Mouse (Mus musculus): Measurements from ENCODE around the gene H2al1g. TPM values are rescaled to one million over a fixed set of nuclear protein-coding genes. Genes with fewer than 3 reads are reported as not detected.
"Not testable (repeated sequence)": the region's sequence is repeated elsewhere in the genome, so short reads cannot be mapped to it uniquely, and the experiment has no call there.

The H2al1g gene
- not detected in 2 replicates for polyA plus RNA-seq (2015; fragmentation: Nextera tagmentation; extraction: Ambion mirVana)

- not testable (repeated sequence) for H3K27ac ChIP-seq (replicated peaks); H3K9ac ChIP-seq (replicated peaks); H3K9me3 ChIP-seq; H3K36me3 ChIP-seq; ATAC-seq (replicated peaks); H3K4me3 ChIP-seq; H3K4me2 ChIP-seq (replicated peaks); H3K27me3 ChIP-seq; H3K4me1 ChIP-seq
- no CpG with 5 or more reads among the region's 3 CpGs for WGBS
Observed at GRCm38 (mm10) chrX:11317956-11318355, at the start of gene H2al1g. Gene H2al1g (plus strand): TSS chrX:11318256.

- ATAC-seq (replicated peaks): peak; percentile 76
- no peaks in the 10 kb centered on the region for H3K27me3 ChIP-seq
- H3K27ac ChIP-seq (replicated peaks): no peak overlapping the region
- H3K36me3 ChIP-seq: no peaks in the 10 kb centered on the region
- no peaks in the 10 kb centered on the region for H3K9me3 ChIP-seq
- no peak overlapping the region for H3K9ac ChIP-seq (replicated peaks)
- WGBS: 71% methylated on average over 3 of the region's 3 CpGs
- H3K4me2 ChIP-seq (replicated peaks): no peak overlapping the region
- H3K4me3 ChIP-seq: no peak overlapping the region
- peaks cover 5% of the 10 kb centered on the region; the same call in 1 of the 2 replicates for H3K4me1 ChIP-seq
Observed at GRCm38 (mm10) chrX:11269074-11269473, 49.0 kb upstream of the H2al1g start.

GRCm38 (mm10) chrX:11273190-11273589 is 44.9 kb upstream of the H2al1g start:
- H3K4me3 ChIP-seq: no peak overlapping the region
- no peak overlapping the region for H3K27ac ChIP-seq (replicated peaks)
- no peak overlapping the region for H3K4me2 ChIP-seq (replicated peaks)
- H3K36me3 ChIP-seq: no peaks in the 10 kb centered on the region
- H3K9ac ChIP-seq (replicated peaks): no peak overlapping the region
- H3K9me3 ChIP-seq: no peaks in the 10 kb centered on the region
- ATAC-seq (replicated peaks): no peak
- H3K27me3 ChIP-seq: no peaks in the 10 kb centered on the region
- WGBS: 86% methylated on average over 3 of the region's 3 CpGs
- no peaks in the 10 kb centered on the region for H3K4me1 ChIP-seq

GRCm38 (mm10) chrX:11277083-11277482 is 41.0 kb upstream of the H2al1g start:
- no peak for ATAC-seq (replicated peaks)
- WGBS: 58% methylated on average over 6 of the region's 6 CpGs
- H3K4me1 ChIP-seq: no peaks in the 10 kb centered on the region
- H3K27me3 ChIP-seq: no peaks in the 10 kb centered on the region
- no peak overlapping the region for H3K4me3 ChIP-seq
- H3K36me3 ChIP-seq: no peaks in the 10 kb centered on the region
- H3K9ac ChIP-seq (replicated peaks): no peak overlapping the region
- H3K27ac ChIP-seq (replicated peaks): no peak overlapping the region
- no peak overlapping the region for H3K4me2 ChIP-seq (replicated peaks)
- no peaks in the 10 kb centered on the region for H3K9me3 ChIP-seq

GRCm38 (mm10) chrX:11280741-11281140 is 37.3 kb upstream of the H2al1g start:
- WGBS: 78% methylated on average over 2 of the region's 2 CpGs
- ATAC-seq (replicated peaks): no peak
- no peaks in the 10 kb centered on the region for H3K27me3 ChIP-seq
- H3K27ac ChIP-seq (replicated peaks): no peak overlapping the region
- H3K9me3 ChIP-seq: no peaks in the 10 kb centered on the region
- H3K4me2 ChIP-seq (replicated peaks): no peak overlapping the region
- no peak overlapping the region for H3K9ac ChIP-seq (replicated peaks)
- no peak overlapping the region for H3K4me3 ChIP-seq
- H3K4me1 ChIP-seq: no peaks in the 10 kb centered on the region
- no peaks in the 10 kb centered on the region for H3K36me3 ChIP-seq

DNA sequence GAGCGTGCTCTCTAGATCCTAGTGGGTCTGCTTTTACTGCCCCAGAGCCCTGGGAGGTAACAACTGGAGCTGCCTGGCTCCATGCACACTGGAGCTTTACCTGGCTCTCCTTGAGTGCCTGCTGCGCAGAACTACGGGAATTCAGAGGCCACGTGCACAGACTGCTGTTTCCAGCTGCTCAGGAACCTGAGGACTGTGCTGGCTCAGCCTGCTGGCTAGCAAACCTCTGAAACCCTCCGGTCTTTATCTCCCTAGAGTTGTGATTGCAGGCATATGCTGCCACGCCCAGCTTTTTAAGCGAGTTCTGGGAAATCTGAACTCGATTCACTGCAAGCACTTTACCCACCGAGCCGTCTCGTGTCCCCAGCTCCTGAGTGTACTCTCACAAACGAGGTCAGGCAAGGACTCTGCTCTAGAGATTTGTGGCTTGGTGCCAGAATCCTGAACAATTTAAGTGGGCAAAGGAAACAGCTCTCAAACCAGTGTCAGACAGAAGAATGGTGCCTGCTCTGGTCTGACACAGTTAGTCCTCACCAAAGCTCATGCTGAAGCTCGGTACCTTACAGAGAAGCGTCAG is 29.7 kb upstream of the H2al1g start:
- no peaks in the 10 kb centered on the region for H3K27me3 ChIP-seq
- no peaks in the 10 kb centered on the region for H3K36me3 ChIP-seq
- ATAC-seq (replicated peaks): no peak
- 74% methylated on average over 14 of the region's 14 CpGs for WGBS
- H3K4me2 ChIP-seq (replicated peaks): no peak overlapping the region
- H3K4me3 ChIP-seq: no peak overlapping the region
- H3K27ac ChIP-seq (replicated peaks): no peak overlapping the region
- H3K9me3 ChIP-seq: no peaks in the 10 kb centered on the region
- H3K9ac ChIP-seq (replicated peaks): no peak overlapping the region
- H3K4me1 ChIP-seq: no peaks in the 10 kb centered on the region

GRCm38 (mm10) chrX:11289244-11289643 is 28.8 kb upstream of the H2al1g start:
- H3K4me3 ChIP-seq: no peak overlapping the region
- no peaks in the 10 kb centered on the region for H3K27me3 ChIP-seq
- no peaks in the 10 kb centered on the region for H3K36me3 ChIP-seq
- no peaks in the 10 kb centered on the region for H3K4me1 ChIP-seq
- no peak overlapping the region for H3K27ac ChIP-seq (replicated peaks)
- no peak for ATAC-seq (replicated peaks)
- WGBS: 36% methylated on average over 4 of the region's 4 CpGs
- no peaks in the 10 kb centered on the region for H3K9me3 ChIP-seq
- H3K4me2 ChIP-seq (replicated peaks): no peak overlapping the region
- no peak overlapping the region for H3K9ac ChIP-seq (replicated peaks)

DNA sequence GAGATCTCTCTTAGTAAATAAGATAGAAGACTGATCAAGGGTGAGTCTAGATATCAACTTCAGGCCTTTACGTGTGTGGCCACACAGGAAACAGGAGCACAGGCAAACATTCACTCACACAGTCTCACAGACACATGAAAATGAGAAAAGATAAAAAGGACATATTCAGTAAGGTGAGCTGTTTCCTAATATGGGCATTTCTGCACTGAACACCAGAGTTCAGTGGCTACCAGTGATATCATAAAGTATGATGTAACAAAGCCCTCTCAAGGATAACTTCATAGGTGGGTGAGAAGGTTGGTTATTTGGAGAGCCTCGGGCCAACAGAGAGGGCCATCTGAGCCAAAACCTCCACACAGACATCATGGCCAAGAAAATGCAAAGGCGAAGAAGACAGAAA is 19.1 kb upstream of the H2al1g start, which contains the start of gene H2al1a:
H2al1a (plus strand) TSS at position 301 of the 400 bp plus-strand sequence.
- H3K27me3 ChIP-seq; H3K27ac ChIP-seq (replicated peaks); H3K4me1 ChIP-seq; H3K4me3 ChIP-seq; H3K36me3 ChIP-seq; ATAC-seq (replicated peaks); H3K4me2 ChIP-seq (replicated peaks); H3K9me3 ChIP-seq; H3K9ac ChIP-seq (replicated peaks): not testable (repeated sequence)
- WGBS: no CpG with 5 or more reads among the region's 3 CpGs

DNA sequence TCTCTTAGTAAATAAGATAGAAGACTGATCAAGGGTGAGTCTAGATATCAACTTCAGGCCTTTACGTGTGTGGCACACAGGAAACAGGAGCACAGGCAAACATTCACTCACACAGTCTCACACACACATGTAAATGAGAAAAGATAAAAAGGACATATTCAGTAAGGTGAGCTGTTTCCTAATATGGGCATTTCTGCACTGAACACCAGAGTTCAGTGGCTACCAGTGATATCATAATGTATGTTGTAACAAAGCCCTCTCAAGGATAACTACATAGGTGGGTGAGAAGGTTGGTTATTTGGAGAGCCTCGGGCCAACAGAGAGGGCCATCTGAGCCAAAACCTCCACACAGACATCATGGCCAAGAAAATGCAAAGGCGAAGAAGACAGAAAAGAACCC is 15.9 kb upstream of the H2al1g start, which contains the start of gene H2al1b:
H2al1b (plus strand) TSS at position 301 of the 400 bp plus-strand sequence.
- WGBS: 94% methylated on average over 1 of the region's 3 CpGs
- not testable (repeated sequence) for H3K9me3 ChIP-seq; H3K4me2 ChIP-seq (replicated peaks); H3K27me3 ChIP-seq; H3K36me3 ChIP-seq; H3K9ac ChIP-seq (replicated peaks); H3K4me3 ChIP-seq; ATAC-seq (replicated peaks); H3K4me1 ChIP-seq; H3K27ac ChIP-seq (replicated peaks)

DNA sequence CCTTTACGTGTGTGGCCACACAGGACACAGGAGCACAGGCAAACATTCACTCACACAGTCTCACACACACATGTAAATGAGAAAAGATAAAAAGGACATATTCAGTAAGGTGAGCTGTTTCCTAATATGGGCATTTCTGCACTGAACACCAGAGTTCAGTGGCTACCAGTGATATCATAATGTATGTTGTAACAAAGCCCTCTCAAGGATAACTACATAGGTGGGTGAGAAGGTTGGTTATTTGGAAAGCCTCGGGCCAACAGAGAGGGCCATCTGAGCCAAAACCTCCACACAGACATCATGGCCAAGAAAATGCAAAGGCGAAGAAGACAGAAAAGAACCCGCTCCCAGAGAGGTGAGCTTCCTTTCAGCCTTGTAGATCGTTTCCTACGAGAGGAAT is 12.7 kb upstream of the H2al1g start, which contains the start of gene H2al1c:
H2al1c (plus strand) TSS at position 301 of the 400 bp plus-strand sequence.
- H3K4me2 ChIP-seq (replicated peaks); H3K9ac ChIP-seq (replicated peaks); H3K4me1 ChIP-seq; ATAC-seq (replicated peaks); H3K27me3 ChIP-seq; H3K9me3 ChIP-seq; H3K4me3 ChIP-seq; H3K36me3 ChIP-seq; H3K27ac ChIP-seq (replicated peaks): not testable (repeated sequence)
- WGBS: 100% methylated on average over 1 of the region's 6 CpGs

GRCm38 (mm10) chrX:11308524-11308923 is 9.5 kb upstream of the H2al1g start, which contains the start of gene H2al1d:
Gene H2al1d (plus strand): TSS chrX:11308824.
- WGBS: no CpG with 5 or more reads among the region's 6 CpGs
- H3K4me3 ChIP-seq; H3K36me3 ChIP-seq; H3K27me3 ChIP-seq; H3K4me2 ChIP-seq (replicated peaks); H3K9me3 ChIP-seq; H3K9ac ChIP-seq (replicated peaks); ATAC-seq (replicated peaks); H3K4me1 ChIP-seq; H3K27ac ChIP-seq (replicated peaks): not testable (repeated sequence)

GRCm38 (mm10) chrX:11311634-11312033 is 6.4 kb upstream of the H2al1g start, which contains the start of gene H2al1e:
Gene H2al1e (plus strand): TSS chrX:11311934.
- no CpG with 5 or more reads among the region's 3 CpGs for WGBS

GRCm38 (mm10) chrX:11314858-11315257 is 3.2 kb upstream of the H2al1g start, which contains the start of gene H2al1f:
Gene H2al1f (plus strand): TSS chrX:11315158.
- H3K27me3 ChIP-seq; ATAC-seq (replicated peaks); H3K9ac ChIP-seq (replicated peaks); H3K36me3 ChIP-seq; H3K4me2 ChIP-seq (replicated peaks); H3K4me1 ChIP-seq; H3K4me3 ChIP-seq; H3K27ac ChIP-seq (replicated peaks); H3K9me3 ChIP-seq: not testable (repeated sequence)
- WGBS: no CpG with 5 or more reads among the region's 6 CpGs

More at GRCm38 (mm10) chrX:11311634-11312033, 6.4 kb upstream of the H2al1g start, which contains the start of gene H2al1e:
- H3K27me3 ChIP-seq; H3K4me2 ChIP-seq (replicated peaks); ATAC-seq (replicated peaks); H3K4me1 ChIP-seq; H3K9ac ChIP-seq (replicated peaks); H3K4me3 ChIP-seq; H3K27ac ChIP-seq (replicated peaks); H3K9me3 ChIP-seq; H3K36me3 ChIP-seq: not testable (repeated sequence)

Data from forebrain, embryonic 15.5 days (tissue).